Mouse (Mus musculus) ZHBTc4 (cell line): ENCODE results near the gene Smyd2.

Source experiments
- DNase-seq: peaks from one replicate; pipeline ENCODE4 v3.0.0-alpha.2; 2011; ENCODE audit warnings: low read depth, low spot score

The Smyd2 gene

GRCm38 (mm10) chr1:189917126-189917500, 5.0 kb downstream of the Smyd2 start:
- DNase-seq: no peak

- peak; percentile 67 for DNase-seq
These were observed 5.6 kb downstream of the Smyd2 start for GRCm38 (mm10) chr1:189916422-189917125.

DNA sequence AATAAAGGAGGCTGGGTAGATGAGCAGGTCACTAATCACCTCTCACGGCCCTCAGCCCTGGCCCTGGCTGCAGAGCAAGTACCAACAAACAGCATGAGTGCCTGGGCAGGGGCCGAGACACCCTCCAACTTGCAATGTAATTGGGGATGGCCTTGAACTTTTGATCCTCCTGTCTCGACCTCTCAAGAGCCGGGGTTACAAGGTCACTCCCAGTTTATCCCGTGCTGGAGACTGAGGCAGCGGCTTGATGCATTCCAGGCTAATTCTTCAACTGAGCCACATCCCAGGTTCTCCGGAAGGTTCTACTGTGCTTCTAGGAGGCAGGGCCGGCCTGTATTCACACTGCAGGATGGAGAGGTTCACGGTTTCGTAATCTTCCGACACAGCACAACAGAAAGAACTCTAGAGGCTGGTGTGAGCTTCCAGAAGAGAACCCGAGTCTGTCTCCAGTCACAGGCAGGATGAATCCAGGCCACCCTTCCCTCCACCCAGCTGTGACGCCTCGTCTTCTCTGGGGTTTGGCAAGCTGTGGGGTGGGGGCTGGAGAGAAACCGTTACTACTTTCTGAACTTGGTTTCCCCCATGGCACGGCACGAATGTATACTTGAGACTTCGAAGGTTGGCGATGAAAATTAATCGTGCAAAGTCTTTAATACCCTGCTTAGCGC, 8.9 kb downstream of the Smyd2 start:
- no peak for DNase-seq

GRCm38 (mm10) chr1:189910685-189911345, 11.3 kb downstream of the Smyd2 start:
- no peak for DNase-seq

GRCm38 (mm10) chr1:189903169-189903568, 19.0 kb downstream of the Smyd2 start:
- DNase-seq: no peak

DNA sequence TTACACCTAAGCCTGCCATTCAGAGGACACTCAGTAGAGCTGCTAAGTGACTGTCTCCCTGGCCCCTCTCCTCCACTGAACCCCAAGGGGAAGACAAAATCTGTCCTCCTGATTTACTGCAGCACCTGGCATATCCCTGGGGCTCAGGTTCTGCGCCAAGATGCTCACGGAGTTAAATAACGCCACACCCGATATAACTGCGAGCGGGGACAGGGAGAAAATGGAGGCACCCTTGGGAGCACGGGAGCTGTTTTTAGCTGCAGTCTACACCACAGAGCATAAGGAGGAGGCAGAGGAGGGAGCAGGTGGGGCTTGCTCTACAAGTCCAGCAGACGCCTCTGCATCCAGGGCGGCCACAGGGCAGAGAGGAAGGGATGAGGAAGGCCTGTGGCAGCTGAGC, 19.8 kb downstream of the Smyd2 start:
- DNase-seq: no peak

DNA sequence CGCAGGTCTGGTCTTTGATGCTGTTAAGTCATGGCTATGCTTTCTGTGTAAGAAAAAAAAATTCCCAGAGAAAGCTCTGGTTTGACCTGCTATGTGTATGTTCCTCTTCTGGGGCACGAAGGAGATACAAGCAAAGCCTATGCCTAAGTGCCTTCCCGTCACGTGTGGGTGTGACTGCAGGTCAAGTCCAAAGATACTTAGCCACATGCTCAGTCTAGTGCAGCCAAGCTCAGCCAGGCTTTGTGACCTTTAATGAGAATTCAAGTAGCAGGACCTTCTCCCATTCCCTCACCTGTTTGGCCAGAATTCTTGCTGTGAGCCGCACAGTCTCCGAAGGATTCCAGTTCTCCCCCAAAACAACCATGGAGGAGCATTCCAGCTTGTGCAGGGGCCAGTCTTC, 22.6 kb downstream of the Smyd2 start:
- no peak for DNase-seq

- no peak for DNase-seq
These were observed 23.5 kb downstream of the Smyd2 start for GRCm38 (mm10) chr1:189898708-189899107.

GRCm38 (mm10) chr1:189897861-189898260, 24.3 kb downstream of the Smyd2 start:
- DNase-seq: no peak

DNA sequence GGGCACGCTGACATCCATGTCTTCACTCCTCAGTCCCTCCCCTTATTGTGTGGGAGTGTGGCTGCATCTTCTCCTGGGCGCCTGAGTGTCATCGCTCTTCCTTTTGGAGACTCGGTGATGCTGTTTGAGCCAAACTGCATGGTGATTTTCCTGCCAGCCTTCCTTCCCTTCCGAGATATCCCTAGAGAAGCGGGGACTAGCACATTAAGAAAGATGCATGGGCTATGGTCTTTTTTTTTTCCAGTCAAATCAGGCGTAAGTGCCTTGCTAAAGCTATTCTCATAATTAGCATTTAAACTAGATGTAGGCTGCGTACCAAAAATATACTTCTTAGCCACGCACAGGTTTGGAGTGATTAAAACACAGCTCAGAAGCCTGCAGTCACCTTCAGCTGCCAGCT, 28.0 kb downstream of the Smyd2 start:
- DNase-seq: no peak

GRCm38 (mm10) chr1:189888749-189889148, 33.4 kb downstream of the Smyd2 start:
- no peak for DNase-seq

DNA sequence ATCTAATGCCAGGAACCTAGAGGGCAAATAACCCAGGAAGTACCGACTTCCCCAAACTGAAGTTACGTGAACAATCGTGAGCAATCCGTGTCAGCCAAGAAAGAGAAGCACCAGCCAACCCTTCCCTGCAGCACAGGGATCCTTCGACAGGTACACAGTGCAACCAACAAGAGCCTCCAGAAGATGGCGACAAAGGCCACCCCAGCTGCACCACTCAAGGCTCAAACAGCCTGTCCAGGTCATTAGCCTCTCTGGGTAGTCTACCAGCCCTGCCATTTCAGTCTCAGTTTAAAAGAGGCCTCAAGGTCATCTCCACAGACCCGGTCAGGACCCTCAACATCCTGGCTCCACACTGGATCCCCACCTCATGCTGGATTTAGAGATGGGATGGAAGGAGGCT, 34.6 kb downstream of the Smyd2 start:
- DNase-seq: peak; percentile 83

GRCm38 (mm10) chr1:189885975-189886374, 36.2 kb downstream of the Smyd2 start:
- DNase-seq: no peak

- DNase-seq: no peak
These were observed 37.2 kb downstream of the Smyd2 start for GRCm38 (mm10) chr1:189884951-189885350.

- DNase-seq: peak; percentile 89
These were observed 38.5 kb downstream of the Smyd2 start for GRCm38 (mm10) chr1:189883531-189884170.

GRCm38 (mm10) chr1:189882886-189883285, 39.3 kb downstream of the Smyd2 start:
- DNase-seq: peak; percentile 86

GRCm38 (mm10) chr1:189880745-189881144, 41.4 kb downstream of the Smyd2 start:
- no peak for DNase-seq

- no peak for DNase-seq
These were observed 42.2 kb downstream of the Smyd2 start for GRCm38 (mm10) chr1:189879965-189880364.

DNA sequence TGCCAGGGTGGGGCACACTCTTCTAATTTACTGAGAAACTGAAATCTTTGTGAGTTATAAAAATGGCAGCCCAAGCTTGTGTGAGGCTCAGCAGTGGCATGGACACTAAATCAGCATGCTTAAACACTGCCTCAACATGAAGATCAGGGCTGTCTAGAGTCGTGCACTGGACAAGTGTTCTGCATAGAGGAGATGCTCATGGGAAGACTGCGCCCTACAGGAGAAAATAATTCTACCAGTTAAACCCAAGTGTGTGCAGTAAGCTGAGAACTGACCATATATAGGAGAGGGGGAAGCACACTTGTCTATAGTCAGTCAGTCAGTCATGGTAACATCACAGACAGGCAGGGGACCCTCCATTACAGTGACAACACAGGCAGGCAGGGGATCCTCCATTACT, 43.0 kb downstream of the Smyd2 start:
- no peak for DNase-seq

DNA sequence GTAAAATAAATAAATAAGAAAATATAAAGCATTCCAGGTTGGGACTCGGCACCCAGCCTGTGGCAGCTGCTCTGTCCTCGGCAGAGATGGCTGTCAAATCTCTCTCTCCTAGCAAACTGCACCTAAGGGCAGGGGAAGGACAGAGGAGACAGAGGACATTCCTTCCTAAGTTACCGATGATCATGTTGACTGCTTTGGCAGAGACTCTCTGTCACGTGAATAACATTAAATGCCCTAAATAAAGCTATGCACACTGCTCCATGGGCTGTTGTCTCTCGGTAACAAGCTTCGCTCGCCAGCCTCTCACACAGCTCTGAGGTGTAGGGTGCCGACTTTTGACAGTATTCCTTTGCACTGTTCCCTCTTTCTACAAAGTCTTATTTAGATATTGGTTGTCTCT, 46.0 kb downstream of the Smyd2 start:
- DNase-seq: no peak

GRCm38 (mm10) chr1:189875439-189875861, 46.7 kb downstream of the Smyd2 start:
- no peak for DNase-seq

DNA sequence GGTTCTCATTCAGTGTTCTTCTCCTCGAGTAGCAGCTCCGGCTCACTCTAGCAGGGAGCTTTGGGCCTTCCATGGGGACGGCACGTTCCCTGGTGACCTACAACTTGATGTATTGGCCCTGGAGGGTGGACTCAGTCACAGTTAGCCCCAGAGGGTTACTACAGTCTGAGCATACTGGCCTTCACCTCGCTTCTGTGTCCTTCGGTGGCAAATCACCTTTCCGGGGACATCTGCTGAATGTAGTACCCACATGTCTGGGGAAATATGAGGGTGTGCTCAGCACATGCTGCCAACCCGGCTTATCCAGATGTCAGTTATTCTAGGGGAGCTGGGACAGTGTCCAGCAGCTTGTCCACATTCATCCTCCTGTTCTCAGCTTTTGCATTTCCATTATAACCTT, 48.6 kb downstream of the Smyd2 start:
- no peak for DNase-seq
